Mouse (Mus musculus) gastrocnemius, postnatal 14 days (tissue): ENCODE data around the gene Olfr178. TPM values are rescaled to one million over a fixed set of nuclear protein-coding genes. Genes with fewer than 3 reads are reported as not detected.

Source experiments
- DNase-seq: peaks from one replicate; pipeline ENCODE4 v3.0.0; 2021; ENCODE audit warnings: mixed read lengths
- intact Hi-C: fragments of 180-260 bp; cut with DNase I; formaldehyde crosslinking; loops from one replicate; pipeline ENCODE4 v1.15.1; 2025; ENCODE audit warnings: low total_unique reads
- long read RNA-seq, 2 experiments: library from polyadenylated mRNA; stranded (forward); transcript quantifications; one replicate each; pipeline ENCODE4 v2.0.0; 2021
- total RNA-seq, 2 experiments: library from RNA; stranded (reverse); gene quantifications; 2 replicates each; pipeline ENCODE4 v1.2.3; 2021

Gene Olfr178
- not detected for total RNA-seq
- long read RNA-seq, experiment 1, result 0 reads
- long read RNA-seq, experiment 2, result 0 reads

DNA sequence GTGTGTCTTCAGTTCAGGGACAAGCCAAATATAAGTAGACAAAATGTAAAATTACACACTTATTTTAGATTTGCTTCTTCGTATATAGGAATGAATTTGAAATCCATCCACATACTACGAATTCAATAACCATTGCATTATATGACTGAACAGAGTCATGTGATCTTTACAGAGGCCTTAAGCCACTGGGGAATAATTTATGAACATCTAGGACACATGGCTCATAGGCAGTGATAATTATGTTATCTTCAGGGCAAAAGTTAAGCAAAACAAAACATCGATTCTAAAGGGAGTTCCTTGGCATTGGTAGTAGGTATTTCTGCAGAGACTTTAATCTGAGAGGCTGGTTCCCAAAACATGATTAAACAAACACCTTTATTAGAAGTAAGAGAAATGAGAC lies at the start of gene Olfr178:
TSS of gene Olfr178 (minus strand) at position 101 of the 400 bp plus-strand sequence.
- intact Hi-C loops, result no loop called here
- DNase-seq, result no peak

DNA sequence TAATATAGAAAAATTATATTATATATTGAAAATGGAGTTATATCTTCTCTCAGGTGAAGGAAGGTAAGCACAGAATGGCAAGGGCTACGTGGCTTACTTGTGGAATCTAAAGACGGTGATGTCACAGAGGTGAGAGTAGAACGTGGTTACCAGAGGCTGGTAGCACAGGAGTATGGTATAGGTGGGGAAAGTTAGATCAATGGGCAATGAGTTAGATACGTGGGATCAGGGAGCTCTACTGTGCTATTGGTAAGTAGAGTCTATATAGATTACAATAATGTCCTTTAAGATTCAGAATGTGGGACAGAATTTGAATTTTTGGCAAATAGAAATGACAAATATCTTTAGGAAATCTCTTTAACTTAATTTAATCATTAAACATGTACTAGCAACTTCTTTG lies 37.4 kb upstream of the Olfr178 start, which contains the start of gene Olfr180:
TSS of gene Olfr180 (minus strand) at position 101 of the 400 bp plus-strand sequence.
- intact Hi-C loops, result no loop called here
- DNase-seq, result no peak

DNA sequence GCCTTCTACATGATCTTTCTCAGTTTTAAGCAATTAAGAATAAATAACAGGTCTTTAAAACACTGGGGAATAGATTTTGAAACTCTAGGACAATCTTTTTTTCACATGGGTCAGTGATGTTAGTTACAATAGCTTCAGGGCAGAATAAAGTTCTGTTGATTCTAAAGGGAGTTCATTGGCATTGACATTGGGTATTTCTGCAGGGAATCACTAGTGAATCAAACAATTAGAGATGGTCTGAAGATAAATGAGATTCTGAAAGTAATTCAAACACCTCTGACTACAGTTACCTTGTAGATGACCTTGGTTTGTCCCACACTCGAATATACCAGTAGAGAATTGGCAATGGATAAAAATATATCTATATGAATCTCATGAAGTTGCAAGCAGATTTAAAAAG lies 36.8 kb upstream of the Olfr178 start, which contains the start of gene Olfr181:
TSS of gene Olfr181 (minus strand) at position 101 of the 400 bp plus-strand sequence.
- intact Hi-C loops, result no loop called here
- DNase-seq, result no peak

DNA sequence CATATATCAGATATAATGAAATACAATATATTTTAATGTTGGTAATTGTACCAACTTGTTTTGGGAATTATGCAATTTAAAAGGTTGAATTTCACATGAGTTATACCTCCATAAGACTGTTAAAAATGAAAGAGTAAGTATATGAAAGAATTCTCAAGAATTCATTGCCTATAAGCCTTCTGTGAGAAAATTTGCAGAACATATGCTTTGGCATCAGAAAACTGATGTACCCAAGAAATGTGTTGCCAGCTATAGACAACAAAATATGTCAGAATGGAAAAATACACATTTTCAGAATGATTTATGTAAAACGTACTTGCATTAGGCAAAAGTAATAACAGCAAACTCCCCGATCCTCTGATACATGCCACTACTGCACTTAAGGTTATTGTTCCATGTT lies 7.4 kb downstream of the Olfr178 start:
- DNase-seq, result no peak
- intact Hi-C loops, result no loop called here

DNA sequence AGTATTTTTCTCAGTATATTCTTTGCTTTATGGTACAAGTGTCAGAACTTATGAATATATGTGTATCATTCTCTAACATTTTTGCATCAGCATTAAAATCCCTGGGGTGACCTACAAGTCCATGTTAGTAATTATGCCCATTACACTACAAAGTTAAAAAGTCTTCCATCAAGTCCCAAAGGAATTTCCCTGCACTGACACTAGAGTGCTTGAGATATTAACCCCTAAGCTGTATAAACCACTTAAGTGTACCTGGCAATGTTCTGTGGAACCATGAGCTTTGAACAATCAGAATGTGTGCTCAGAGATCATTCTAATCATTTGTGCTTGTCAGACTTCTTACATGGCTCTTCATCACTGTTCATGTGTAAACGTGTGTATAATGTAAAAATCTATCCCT lies 17.2 kb downstream of the Olfr178 start, which contains the start of gene Olfr177:
TSS of gene Olfr177 (minus strand) at position 101 of the 400 bp plus-strand sequence.
- DNase-seq, result no peak
- intact Hi-C loops, result no loop called here

DNA sequence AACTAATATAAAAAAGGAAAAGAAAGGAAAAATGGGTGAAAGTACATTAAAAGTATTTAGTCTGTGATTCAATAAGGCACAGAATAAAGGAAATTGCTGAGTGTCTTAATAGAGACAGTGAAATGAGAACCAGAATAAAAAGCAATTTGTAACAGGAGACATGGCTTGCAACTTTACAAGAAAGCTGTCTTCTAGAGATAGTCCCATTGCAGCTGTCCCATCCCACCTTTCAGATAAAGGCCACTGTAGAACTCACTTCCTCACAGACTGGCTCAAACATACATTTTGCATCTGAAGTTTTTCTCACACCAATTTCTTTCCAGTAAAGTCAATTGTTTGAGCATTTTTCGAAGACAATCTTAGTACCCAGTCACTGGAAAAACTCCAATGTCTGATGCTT lies 30.4 kb downstream of the Olfr178 start:
- intact Hi-C loops, result no loop called here
- no peak for DNase-seq

DNA sequence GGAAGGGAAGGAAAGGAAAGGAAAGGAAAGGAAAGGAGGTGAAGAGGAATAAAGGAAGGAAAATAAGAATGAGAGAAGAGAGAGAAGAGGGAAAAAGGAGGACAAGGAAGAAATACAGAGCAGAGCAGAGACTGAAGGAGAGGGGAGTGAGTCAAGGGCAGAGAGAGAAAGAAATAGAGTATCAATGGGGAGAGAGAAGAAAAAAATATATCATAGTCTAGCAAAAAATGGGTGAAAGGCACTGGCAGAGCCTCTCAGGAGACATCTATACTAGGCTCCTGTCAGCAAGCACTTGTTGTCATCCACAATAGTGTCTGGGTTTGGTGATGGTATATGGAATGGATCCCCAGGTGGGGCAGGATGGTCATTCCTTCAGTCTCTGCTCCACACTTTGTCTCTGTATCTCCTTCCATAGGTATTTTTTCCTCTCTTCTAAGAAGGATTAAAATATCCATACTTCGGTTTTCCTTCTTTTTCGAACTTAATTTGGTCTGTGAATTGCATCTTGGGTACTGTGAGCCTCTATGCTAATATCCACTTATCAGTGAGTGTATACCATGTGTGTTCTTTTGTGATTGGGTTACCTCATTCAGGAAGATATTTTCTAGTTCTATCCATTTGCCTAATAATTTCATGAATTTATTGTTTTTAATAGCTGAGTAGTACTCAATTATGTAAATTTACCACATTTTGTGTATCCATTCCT lies 31.7 kb downstream of the Olfr178 start:
- no peak for DNase-seq
- intact Hi-C loops, result no loop called here

Other genes starting within 250 kb of the Olfr178 start
- 10 to 100 TPM; 12.0 to 14.0 TPM for gene Cpox, start 221.8 kb downstream of the Olfr178 start, total RNA-seq
- not detected for gene Gpr15, start 173.0 kb downstream of the Olfr178 start, total RNA-seq
- gene Cldnd1, start 164.2 kb downstream of the Olfr178 start, total RNA-seq, result 10 to 100 TPM; 59.4 to 67.2 TPM
- not detected for gene Olfr172, start 128.9 kb downstream of the Olfr178 start, total RNA-seq
- not detected for gene Olfr173, start 91.8 kb downstream of the Olfr178 start, total RNA-seq
- gene Olfr175-ps1, start 65.3 kb downstream of the Olfr178 start, total RNA-seq, result not detected
- gene Olfr177, start 17.3 kb downstream of the Olfr178 start, total RNA-seq, result not detected
- gene Olfr181, start 36.7 kb upstream of the Olfr178 start, total RNA-seq, result not detected
- gene Olfr180, start 37.3 kb upstream of the Olfr178 start, total RNA-seq, result not detected
- not detected for gene Olfr183, start 103.3 kb upstream of the Olfr178 start, total RNA-seq
- gene Olfr186, start 138.2 kb upstream of the Olfr178 start, total RNA-seq, result not detected
- gene Olfr187, start 147.7 kb upstream of the Olfr178 start, total RNA-seq, result not detected
- gene Olfr190, start 185.9 kb upstream of the Olfr178 start, total RNA-seq, result not detected
- gene Olfr191, start 197.8 kb upstream of the Olfr178 start, total RNA-seq, result not detected
- not detected for gene Olfr193, start 219.8 kb upstream of the Olfr178 start, total RNA-seq
- not detected for gene Olfr194, start 229.0 kb upstream of the Olfr178 start, total RNA-seq